Mouse (Mus musculus) heart, embryonic 14.5 days (tissue): ENCODE results near the gene Cdh13. TPM values are rescaled to one million over a fixed set of nuclear protein-coding genes. Genes with fewer than 3 reads are reported as not detected.
"Not testable (repeated sequence)": the region's sequence is repeated elsewhere in the genome, so short reads cannot be mapped to it uniquely, and the experiment has no call there.

Source experiments
- ATAC-seq: fragments of 200-750 bp; cut with Nextera tagmentation; 2 replicates; pipeline ENCODE4 v1.8.0; 2017; ENCODE audit warnings: low read depth, moderate TSS enrichment; ENCODE audit not compliant: insufficient number of reproducible peaks, insufficient read depth, low FRiP score
- H3K27ac ChIP-seq, 2 experiments: fragments of 200-500 bp in 1 of 2; fragments of 300-500 bp in 1 of 2; sonication (generic) in 1 of 2; replicated peaks in 1 of 2; 2 replicates each; pipeline ENCODE4 v1.5.1; 2012 to 2014; ENCODE audit warnings: low read depth in 2 of 2, low read length in 2 of 2, control low read depth in 1 of 2, mild to moderate bottlenecking in 1 of 2, mixed read lengths in 1 of 2; ENCODE audit not compliant: control insufficient read depth in 1 of 2, insufficient read depth in 1 of 2
- H3K27me3 ChIP-seq: fragments of 300-500 bp; sonication (generic); 2 replicates; pipeline ENCODE4 v1.6.1; 2014; ENCODE audit warnings: mild to moderate bottlenecking, low read length, control low read depth; ENCODE audit not compliant: control insufficient read depth, insufficient read depth
- H3K36me3 ChIP-seq: fragments of 300-500 bp; sonication (generic); 2 replicates; pipeline ENCODE4 v1.6.1; 2014; ENCODE audit warnings: mild to moderate bottlenecking, control low read depth, low read length, mixed read lengths; ENCODE audit not compliant: control insufficient read depth, insufficient read depth
- H3K4me1 ChIP-seq, 2 experiments: fragments of 200-500 bp in 1 of 2; fragments of 300-500 bp in 1 of 2; sonication (generic) in 1 of 2; 2 replicates each; pipeline ENCODE4 v1.6.1; 2012 to 2014; ENCODE audit warnings: low read length in 2 of 2, control low read depth in 1 of 2, mixed read lengths in 1 of 2; ENCODE audit not compliant: control insufficient read depth in 2 of 2, insufficient read depth in 2 of 2
- H3K4me2 ChIP-seq: fragments of 300-500 bp; sonication (generic); 2 replicates; pipeline ENCODE4 v1.6.1; 2014; ENCODE audit warnings: mild to moderate bottlenecking, low read length
- H3K4me3 ChIP-seq, 2 experiments: fragments of 200-500 bp in 1 of 2; fragments of 300-500 bp in 1 of 2; sonication (generic) in 1 of 2; 2 replicates each; pipeline ENCODE4 v1.5.1; 2012 to 2014; ENCODE audit warnings: low read length in 2 of 2, mild to moderate bottlenecking in 2 of 2, control low read depth in 1 of 2, low read depth in 1 of 2, moderate library complexity in 1 of 2; ENCODE audit not compliant: control insufficient read depth in 1 of 2, insufficient read depth in 1 of 2
- H3K9ac ChIP-seq: fragments of 300-500 bp; sonication (generic); 2 replicates; pipeline ENCODE4 v1.6.1; 2014; ENCODE audit warnings: mild to moderate bottlenecking, low read length
- H3K9me3 ChIP-seq: fragments of 300-500 bp; sonication (generic); 2 replicates; pipeline ENCODE4 v1.6.1; 2016; ENCODE audit warnings: low read length, control low read depth; ENCODE audit not compliant: control insufficient read depth
- WGBS: fragments of 180-500 bp; shearing (Covaris S2); extraction: QIAGEN DNeasy Blood & Tissue Kit; methylation state at CpG from one replicate; pipeline ENCODE4 v1.1.7; 2014; 5-methylcytosine and 5-hydroxymethylcytosine counted together
- polyA plus RNA-seq: library from polyadenylated mRNA; unstranded; fragments of >200 nt; fragmentation: Nextera tagmentation; extraction: Ambion mirVana; gene quantifications from 2 replicates; pipeline ENCODE4 v1.2.1, GENCODE M21; 2014

The Cdh13 gene
- polyA plus RNA-seq, 1 experiment from 2014 or later: 94.9 TPM

- Histone ChIP-seq H3K36me3 (peaks cover 37% of the 10 kb centered on the region), H3K4me1 (peaks cover 0 to 7% of the 10 kb centered on the region in 2 experiments; a peak in 3 of 4 replicates), H3K27ac (no peak overlapping the region; a peak in 1 of 4 replicates), H3K9me3 (peaks cover 4% of the 10 kb centered on the region; the same call in 1 of the 2 replicates), H3K27me3 (peaks cover 4% of the 10 kb centered on the region; the same call in 1 of the 2 replicates), H3K9ac (peak overlapping the region; percentile 98), H3K4me2 (peak overlapping the region; percentile 81), H3K4me3 (peak overlapping the region; percentile 96 to 99)
- 42% methylated on average over 22 of the region's 22 CpGs for WGBS
- ATAC-seq: no peak
These were observed 1061.6 kb downstream of the Cdh13 start for GRCm38 (mm10) chr8:119345029-119345682.

GRCm38 (mm10) chr8:119345683-119346075, 1062.1 kb downstream of the Cdh13 start:
- Histone ChIP-seq H3K36me3 (peaks cover 37% of the 10 kb centered on the region), H3K4me3 (no peak overlapping the region; a peak in 1 of 4 replicates), H3K4me2 (peak overlapping the region; percentile 81), H3K27me3 (peaks cover 3% of the 10 kb centered on the region; the same call in 1 of the 2 replicates), H3K9me3 (peaks cover 4% of the 10 kb centered on the region; the same call in 1 of the 2 replicates), H3K27ac (no peak overlapping the region), H3K4me1 (peaks cover 0 to 7% of the 10 kb centered on the region in 2 experiments; a peak in 3 of 4 replicates), H3K9ac (no peak overlapping the region)
- WGBS: 79% methylated on average over 15 of the region's 15 CpGs
- no peak for ATAC-seq

- Histone ChIP-seq H3K9ac (no peak overlapping the region), H3K4me1 (no peaks in the 10 kb centered on the region), H3K4me3 (no peak overlapping the region), H3K4me2 (no peak overlapping the region), H3K27me3 (no peaks in the 10 kb centered on the region), H3K9me3 (no peaks in the 10 kb centered on the region), H3K36me3 (peaks cover 32% of the 10 kb centered on the region), H3K27ac (no peak overlapping the region)
- WGBS: 85% methylated on average over 19 of the region's 19 CpGs
- no peak for ATAC-seq
These were observed 1068.1 kb downstream of the Cdh13 start for GRCm38 (mm10) chr8:119351647-119352046.

GRCm38 (mm10) chr8:119352977-119353658, 1069.6 kb downstream of the Cdh13 start:
- H3K4me2 ChIP-seq: no peak overlapping the region
- no peak overlapping the region for H3K4me3 ChIP-seq
- peaks cover 17% of the 10 kb centered on the region for H3K36me3 ChIP-seq
- no peak overlapping the region for H3K27ac ChIP-seq
- ATAC-seq: no peak
- H3K9ac ChIP-seq: no peak overlapping the region
- H3K4me1 ChIP-seq: no peaks in the 10 kb centered on the region
- H3K27me3 ChIP-seq: no peaks in the 10 kb centered on the region
- 67% methylated on average over 10 of the region's 10 CpGs for WGBS
- no peaks in the 10 kb centered on the region for H3K9me3 ChIP-seq

- Histone ChIP-seq H3K27ac (no peak overlapping the region), H3K9ac (no peak overlapping the region), H3K4me2 (no peak overlapping the region), H3K4me1 (no peaks in the 10 kb centered on the region), H3K4me3 (no peak overlapping the region), H3K27me3 (no peaks in the 10 kb centered on the region), H3K9me3 (no peaks in the 10 kb centered on the region), H3K36me3 (peaks cover 12% of the 10 kb centered on the region)
- 86% methylated on average over 6 of the region's 6 CpGs for WGBS
- ATAC-seq: no peak
These were observed 1070.1 kb downstream of the Cdh13 start for GRCm38 (mm10) chr8:119353659-119354023.

- 58% methylated on average over 5 of the region's 5 CpGs for WGBS
- not testable (repeated sequence) for H3K9ac ChIP-seq, H3K27ac ChIP-seq, H3K27me3 ChIP-seq, H3K9me3 ChIP-seq, H3K4me3 ChIP-seq, H3K36me3 ChIP-seq, H3K4me1 ChIP-seq, H3K4me2 ChIP-seq, ATAC-seq
These were observed 1073.1 kb downstream of the Cdh13 start for GRCm38 (mm10) chr8:119356631-119357030.

GRCm38 (mm10) chr8:119358175-119358574, 1074.6 kb downstream of the Cdh13 start:
- Histone ChIP-seq H3K4me3 (no peak overlapping the region), H3K36me3 (no peaks in the 10 kb centered on the region)
- WGBS: 79% methylated on average over 7 of the region's 7 CpGs

More at GRCm38 (mm10) chr8:119358175-119358574, 1074.6 kb downstream of the Cdh13 start:
- Histone ChIP-seq H3K27me3 (no peaks in the 10 kb centered on the region), H3K9ac (no peak overlapping the region), H3K9me3 (no peaks in the 10 kb centered on the region), H3K4me2 (no peak overlapping the region), H3K27ac (no peak overlapping the region), H3K4me1 (no peaks in the 10 kb centered on the region)
- ATAC-seq: no peak
